In the genomic region with DNA sequence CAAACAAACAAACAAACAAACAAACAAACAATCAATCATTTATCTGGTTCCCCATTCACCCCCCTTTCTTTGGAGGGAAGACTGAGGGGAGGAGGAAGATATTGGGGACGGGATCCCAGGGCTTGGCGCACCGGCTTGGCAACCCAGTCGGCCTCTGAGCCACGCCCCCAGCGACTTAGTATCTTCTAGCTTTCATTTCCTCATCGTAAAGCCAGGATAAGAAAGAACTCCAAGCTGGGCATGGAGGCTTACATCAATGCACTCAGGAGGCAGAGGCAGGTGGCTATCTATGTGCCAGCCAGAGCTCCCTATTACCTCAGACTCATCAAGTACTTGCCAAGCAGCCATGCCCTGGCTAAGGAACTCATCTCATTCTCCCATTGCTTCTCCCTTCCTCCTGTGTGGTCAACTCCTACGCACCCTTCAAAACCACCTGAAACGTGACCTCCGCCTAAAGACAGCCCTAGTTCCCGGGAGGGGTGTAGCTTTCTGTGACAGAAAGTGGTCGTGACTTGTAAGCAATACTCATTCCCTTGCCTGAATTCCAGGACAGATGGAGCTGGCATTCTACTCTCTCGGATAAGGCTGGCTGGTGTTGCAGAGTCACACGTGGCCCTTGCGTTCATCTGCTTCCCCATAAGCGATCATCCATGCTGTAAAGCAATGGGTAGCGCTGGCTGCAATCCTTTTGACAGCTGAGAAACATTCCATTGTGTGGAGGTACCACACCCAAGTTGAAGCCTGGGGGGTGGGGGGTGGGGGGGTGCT, we compare ENCODE assay signal across 8 mouse cellular contexts. TPM values are rescaled to one million over a fixed set of nuclear protein-coding genes. Genes with fewer than 3 reads are reported as not detected.
A peak's percentile ranks its signal among the peaks of the same experiment; 100 is the strongest.
DNase-seq lines count a peak whose midpoint lies in the region; ATAC-seq and TF ChIP-seq lines count a peak whose summit lies in the region.

No protein-coding gene starts in this region.

- H3K9ac ChIP-seq in heart, adult 2 months (ENCODE audit: low read depth, low read length) = no peak overlapping the region
- H3K9ac ChIP-seq in forebrain, embryonic 15.5 days (replicated peaks) = 0 out of 2 replicates have a peak overlapping the region, but pooled peaks have one; percentile 57
- no peak overlapping the region for H3K9ac ChIP-seq in liver, embryonic 14.5 days (replicated peaks)

- H3K27ac ChIP-seq in heart, adult 2 months = peak overlapping the region; percentile 52
- H3K27ac ChIP-seq in forebrain, embryonic 15.5 days (replicated peaks) = no peak overlapping the region
- H3K27ac ChIP-seq in liver, embryonic 14.5 days = no peak overlapping the region

- H3K4me1 ChIP-seq in heart, adult 2 months (ENCODE audit: control insufficient read depth, insufficient read depth, low read length) = peaks cover 14% of the 10 kb centered on the region
- peaks cover 79% of the 10 kb centered on the region for H3K4me1 ChIP-seq in E14TG2a.4 (replicated peaks; ENCODE audit: low read depth, low read length)
- H3K4me1 ChIP-seq in forebrain, embryonic 15.5 days = peaks cover 29% of the 10 kb centered on the region
- peaks cover 6 to 10% of the 10 kb centered on the region in 2 experiments for H3K4me1 ChIP-seq in liver, embryonic 14.5 days (replicated peaks; ENCODE audit: control insufficient read depth in 2 of 2, insufficient read depth in 2 of 2, low read length in 1 of 2)

- intact Hi-C loops in heart, adult 2 months (cut with DNase I) = loop anchor here (5.0 to 10.0 kb wide), 2 partner anchors 49 to 216 kb away; no protein-coding TSS in a partner anchor
- intact Hi-C loops in heart, postnatal 14 days (cut with DNase I) = loop anchor here (5.0 to 10.0 kb wide), 2 partner anchors 49 to 131 kb away; partner anchors contain the start of gene Atxn2

- TF ChIP-seq EP300 in heart, adult 2 months (IDR thresholded peaks at IDR 0.05; ENCODE audit: insufficient read depth, low read depth, low read length) = no peak
- no peak for TF ChIP-seq EP300 in liver, embryonic 14.5 days (IDR thresholded peaks at IDR 0.05; ENCODE audit: low read depth)

- ATAC-seq in forebrain, embryonic 15.5 days (replicated peaks) = no peak
- peak; percentile 24; the same call in 1 of the 2 replicates for ATAC-seq in liver, embryonic 14.5 days (ENCODE audit: insufficient read depth)

- no peaks in the 10 kb centered on the region for H3K27me3 ChIP-seq in heart, adult 2 months (ENCODE audit: control insufficient read depth, insufficient read depth, low read length)
- H3K27me3 ChIP-seq in E14TG2a.4 (ENCODE audit: insufficient read depth, low read length) = peaks cover 33% of the 10 kb centered on the region
- peaks cover 30% of the 10 kb centered on the region for H3K27me3 ChIP-seq in forebrain, embryonic 15.5 days
- H3K27me3 ChIP-seq in liver, embryonic 14.5 days (ENCODE audit: control insufficient read depth, insufficient read depth, low read length) = peaks cover 9% of the 10 kb centered on the region

- H3K79me2 ChIP-seq in heart, adult 2 months (replicated peaks; ENCODE audit: control insufficient read depth, insufficient read depth, low read length) = no peaks in the 10 kb centered on the region

- H3K9me3 ChIP-seq in E14TG2a.4 (ENCODE audit: low read length) = no peaks in the 10 kb centered on the region
- H3K9me3 ChIP-seq in forebrain, embryonic 15.5 days = no peaks in the 10 kb centered on the region
- no peaks in the 10 kb centered on the region for H3K9me3 ChIP-seq in liver, embryonic 14.5 days (ENCODE audit: control insufficient read depth, low read length)

- peak in 1 of 2 experiments; percentile 51 for DNase-seq in heart, adult 2 months
- no peak for DNase-seq in heart, postnatal 14 days
- DNase-seq in liver, embryonic 14.5 days (ENCODE audit: low read depth in 3 of 3, low spot score in 3 of 3) = no peak
- no peak for DNase-seq in embryo, embryonic 10.5 days (ENCODE audit: low spot score)
- DNase-seq in embryo, embryonic 9.5 days (ENCODE audit: extremely low spot score) = no peak
- no peak for DNase-seq in natural killer cell, adult 2 months (ENCODE audit: low spot score in 2 of 2)

- peak overlapping the region; percentile 56 for H3K4me3 ChIP-seq in heart, adult 2 months
- peak overlapping the region; percentile 82 for H3K4me3 ChIP-seq in E14TG2a.4 (replicated peaks; ENCODE audit: low read length)
- H3K4me3 ChIP-seq in forebrain, embryonic 15.5 days = peak overlapping the region; percentile 50
- H3K4me3 ChIP-seq in liver, embryonic 14.5 days (ENCODE audit: insufficient read depth in 1 of 2, low read depth in 2 of 2, low read length in 2 of 2) = peak overlapping the region in 1 of 2 experiments; percentile 54; a peak in 2 of 4 replicates

- TF ChIP-seq POLR2A in heart, adult 2 months (IDR thresholded peaks at IDR 0.05; ENCODE audit: insufficient read depth, low read depth, low read length) = no peak

- H3K36me3 ChIP-seq in heart, adult 2 months (ENCODE audit: control insufficient read depth, insufficient read depth, low read length) = no peaks in the 10 kb centered on the region
- H3K36me3 ChIP-seq in E14TG2a.4 (ENCODE audit: insufficient read depth, low read length) = no peaks in the 10 kb centered on the region
- no peaks in the 10 kb centered on the region for H3K36me3 ChIP-seq in forebrain, embryonic 15.5 days
- H3K36me3 ChIP-seq in liver, embryonic 14.5 days (replicated peaks; ENCODE audit: control insufficient read depth, insufficient read depth, low read depth) = no peaks in the 10 kb centered on the region

- 10% methylated on average over 17 of the region's 17 CpGs for WGBS in heart, adult 2 months
- WGBS in forebrain, embryonic 15.5 days = 11% methylated on average over 17 of the region's 17 CpGs
- WGBS in liver, embryonic 14.5 days (ENCODE audit: insufficient replicate concordance) = 12% methylated on average over 17 of the region's 17 CpGs

- peak overlapping the region; percentile 77 for H3K4me2 ChIP-seq in forebrain, embryonic 15.5 days (replicated peaks)
- peak overlapping the region; percentile 78 for H3K4me2 ChIP-seq in liver, embryonic 14.5 days (ENCODE audit: low read depth)

- no peak for TF ChIP-seq CTCF in heart, adult 2 months (IDR thresholded peaks at IDR 0.05)
- no peak for TF ChIP-seq CTCF in E14TG2a.4 (conservative IDR thresholded peaks at IDR 0.05; ENCODE audit: low read length)
- 0 out of 2 replicates have a peak, but pooled peaks have one; percentile 3 for TF ChIP-seq CTCF in liver, embryonic 14.5 days (IDR thresholded peaks at IDR 0.05; ENCODE audit: low read depth)

RNA-seq across cellular contexts. Expression of gene Pheta1, which starts 5.5 kb away (rescaled TPM):
- total RNA-seq in heart, adult 2 months (2021) = 1 to 10 TPM; 9.3 TPM
- 12.5 and 12.7 TPM in 2 replicates for polyA plus RNA-seq in heart, adult 2 months (2012; rRNA removed)
- 10 to 100 TPM; 13.2 to 13.6 TPM for total RNA-seq in heart, postnatal 14 days (2021)
- polyA plus RNA-seq in forebrain, embryonic 15.5 days (2015; fragmentation: Nextera tagmentation; extraction: Ambion mirVana) = 58.9 and 59.3 TPM in 2 replicates
- 2.4 and 2.8 TPM in 2 replicates for polyA plus RNA-seq in liver, embryonic 14.5 days (2012; rRNA removed)
- 2.4 and 2.6 TPM in 2 replicates for polyA plus RNA-seq in liver, embryonic 14.5 days (2014; fragmentation: Nextera tagmentation; extraction: Ambion mirVana)

RNA-seq across cellular contexts. Expression of gene Sh2b3, which starts 5.9 kb away (rescaled TPM):
- 10 to 100 TPM; 21.6 to 22.5 TPM for total RNA-seq in heart, adult 2 months (2021)
- polyA plus RNA-seq in heart, adult 2 months (2012; rRNA removed) = 19.3 and 20.1 TPM in 2 replicates
- total RNA-seq in heart, postnatal 14 days (2021) = 10 to 100 TPM; 31.8 to 33.6 TPM
- 5.9 and 6.7 TPM in 2 replicates for polyA plus RNA-seq in forebrain, embryonic 15.5 days (2015; fragmentation: Nextera tagmentation; extraction: Ambion mirVana)
- polyA plus RNA-seq in liver, embryonic 14.5 days (2012; rRNA removed) = 7.2 and 8.6 TPM in 2 replicates
- polyA plus RNA-seq in liver, embryonic 14.5 days (2014; fragmentation: Nextera tagmentation; extraction: Ambion mirVana) = 5.4 and 5.6 TPM in 2 replicates
